Mouse (Mus musculus) midbrain, embryonic 14.5 days (tissue): ENCODE measurements around the gene Scd4. TPM values are rescaled to one million over a fixed set of nuclear protein-coding genes. Genes with fewer than 3 reads are reported as not detected.

Experiments
- ATAC-seq: fragments of 200-750 bp; cut with Nextera tagmentation; 2 replicates; pipeline ENCODE4 v1.8.0; 2017; ENCODE audit warnings: moderate number of reproducible peaks, moderate library complexity; ENCODE audit not compliant: low FRiP score, low TSS enrichment
- DNase-seq: peaks from one replicate; pipeline ENCODE4 v3.0.0-alpha.2; 2015
- H3K27ac ChIP-seq: fragments of 300-500 bp; sonication (generic); replicated peaks from 2 replicates; pipeline ENCODE4 v1.5.1; 2014; ENCODE audit warnings: mild to moderate bottlenecking, low read depth, low read length, moderate library complexity
- H3K27me3 ChIP-seq: fragments of 300-500 bp; sonication (generic); 2 replicates; pipeline ENCODE4 v1.6.1; 2014; ENCODE audit warnings: low read length, control low read depth, mixed read lengths; ENCODE audit not compliant: control insufficient read depth, insufficient read depth
- H3K36me3 ChIP-seq: fragments of 300-500 bp; sonication (generic); 2 replicates; pipeline ENCODE4 v1.6.1; 2014; ENCODE audit warnings: low read length, control low read depth; ENCODE audit not compliant: control insufficient read depth, insufficient read depth
- H3K4me1 ChIP-seq: fragments of 300-500 bp; sonication (generic); 2 replicates; pipeline ENCODE4 v1.6.1; 2014; ENCODE audit warnings: mild to moderate bottlenecking, antibody characterized with exemption, low read length, control low read depth; ENCODE audit not compliant: control insufficient read depth, insufficient read depth
- H3K4me2 ChIP-seq: fragments of 300-500 bp; sonication (generic); 2 replicates; pipeline ENCODE4 v1.6.1; 2014; ENCODE audit warnings: mild to moderate bottlenecking, low read length, moderate library complexity
- H3K4me3 ChIP-seq: fragments of 300-500 bp; sonication (generic); replicated peaks from 2 replicates; pipeline ENCODE4 v1.5.1; 2014; ENCODE audit warnings: low read depth, low read length
- H3K9ac ChIP-seq: fragments of 300-500 bp; sonication (generic); replicated peaks from 2 replicates; pipeline ENCODE4 v1.6.1; 2014; ENCODE audit warnings: mild to moderate bottlenecking, low read length, moderate library complexity
- H3K9me3 ChIP-seq: fragments of 300-500 bp; sonication (generic); 2 replicates; pipeline ENCODE4 v1.6.1; 2016; ENCODE audit warnings: low read length, control low read depth, mixed read lengths; ENCODE audit not compliant: control insufficient read depth
- WGBS: fragments of 180-500 bp; shearing (Covaris S2); extraction: QIAGEN DNeasy Blood & Tissue Kit; methylation state at CpG from one replicate; pipeline ENCODE4 v1.1.7; 2014; 5-methylcytosine and 5-hydroxymethylcytosine counted together
- polyA plus RNA-seq: library from polyadenylated mRNA; unstranded; fragments of >200 nt; fragmentation: Nextera tagmentation; extraction: Ambion mirVana; gene quantifications from 2 replicates; pipeline ENCODE4 v1.2.1, GENCODE M21; 2014

Scd4 gene
- polyA plus RNA-seq, 1 experiment from 2014 or later, result 0.11 TPM

- Histone ChIP-seq H3K4me2 (no peak overlapping the region), H3K27ac (no peak overlapping the region), H3K9ac (no peak overlapping the region), H3K4me3 (no peak overlapping the region), H3K4me1 (peaks cover 18% of the 10 kb centered on the region), H3K9me3 (no peaks in the 10 kb centered on the region), H3K36me3 (peaks cover 34% of the 10 kb centered on the region), H3K27me3 (no peaks in the 10 kb centered on the region)
- ATAC-seq (no peak), DNase-seq (no peak)
- WGBS, result 16% methylated on average over 5 of the region's 5 CpGs
These were observed 22.1 kb upstream of the Scd4 start for GRCm38 (mm10) chr19:44310814-44311213.

- peaks cover 28% of the 10 kb centered on the region for H3K36me3 ChIP-seq
- WGBS, result 58% methylated on average over 8 of the region's 8 CpGs
- H3K9ac ChIP-seq, result no peak overlapping the region
- H3K27ac ChIP-seq, result no peak overlapping the region
- H3K4me3 ChIP-seq, result no peak overlapping the region
- DNase-seq, result no peak
- H3K27me3 ChIP-seq, result no peaks in the 10 kb centered on the region
- H3K4me1 ChIP-seq, result peaks cover 18% of the 10 kb centered on the region
- ATAC-seq, result no peak
- H3K4me2 ChIP-seq, result no peak overlapping the region
- H3K9me3 ChIP-seq, result no peaks in the 10 kb centered on the region
These were observed 21.4 kb upstream of the Scd4 start for GRCm38 (mm10) chr19:44311306-44312006.

- Histone ChIP-seq H3K4me3 (no peak overlapping the region), H3K9me3 (no peaks in the 10 kb centered on the region), H3K4me2 (no peak overlapping the region), H3K27me3 (no peaks in the 10 kb centered on the region), H3K9ac (no peak overlapping the region), H3K27ac (no peak overlapping the region), H3K36me3 (peaks cover 23% of the 10 kb centered on the region), H3K4me1 (peaks cover 18% of the 10 kb centered on the region)
- 21% methylated on average over 4 of the region's 4 CpGs for WGBS
- DNase-seq, result no peak
- ATAC-seq, result no peak
These were observed 20.9 kb upstream of the Scd4 start for GRCm38 (mm10) chr19:44312007-44312360.

GRCm38 (mm10) chr19:44313066-44313465 is 19.8 kb upstream of the Scd4 start:
- ATAC-seq (no peak), DNase-seq (no peak)
- H3K4me3 ChIP-seq, result no peak overlapping the region
- H3K4me2 ChIP-seq, result no peak overlapping the region
- H3K27me3 ChIP-seq, result no peaks in the 10 kb centered on the region
- peaks cover 18% of the 10 kb centered on the region for H3K4me1 ChIP-seq
- no peak overlapping the region for H3K9ac ChIP-seq
- WGBS, result 82% methylated on average over 3 of the region's 3 CpGs
- no peak overlapping the region for H3K27ac ChIP-seq
- no peaks in the 10 kb centered on the region for H3K9me3 ChIP-seq
- peaks cover 12% of the 10 kb centered on the region for H3K36me3 ChIP-seq

- peak overlapping the region; percentile 51 for H3K4me3 ChIP-seq
- ATAC-seq, result peak; percentile 90
These were observed 18.5 kb upstream of the Scd4 start for GRCm38 (mm10) chr19:44314327-44314759.

GRCm38 (mm10) chr19:44314871-44315414 is 17.9 kb upstream of the Scd4 start:
- DNase-seq, result peak; percentile 51

More at GRCm38 (mm10) chr19:44314327-44314759, 18.5 kb upstream of the Scd4 start:
- Histone ChIP-seq H3K9ac (peak overlapping the region; percentile 52), H3K36me3 (0 out of 2 replicates have a peak, but pooled peaks cover 2% of the 10 kb centered on the region), H3K27ac (0 out of 2 replicates have a peak overlapping the region, but pooled peaks have one; percentile 41), H3K27me3 (no peaks in the 10 kb centered on the region), H3K4me2 (peak overlapping the region; percentile 83), H3K4me1 (peaks cover 18% of the 10 kb centered on the region), H3K9me3 (no peaks in the 10 kb centered on the region)
- WGBS, result 5% methylated on average over 18 of the region's 18 CpGs
- DNase-seq, result peak; percentile 86

GRCm38 (mm10) chr19:44316752-44317315 is 16.1 kb upstream of the Scd4 start:
- Histone ChIP-seq H3K27me3 (no peaks in the 10 kb centered on the region), H3K4me3 (no peak overlapping the region), H3K36me3 (no peaks in the 10 kb centered on the region), H3K27ac (no peak overlapping the region), H3K9me3 (no peaks in the 10 kb centered on the region), H3K4me2 (no peak overlapping the region), H3K4me1 (peaks cover 9% of the 10 kb centered on the region; the same call in 1 of the 2 replicates), H3K9ac (no peak overlapping the region)
- WGBS, result 68% methylated on average over 5 of the region's 5 CpGs
- ATAC-seq (no peak), DNase-seq (no peak)

More at GRCm38 (mm10) chr19:44314871-44315414, 17.9 kb upstream of the Scd4 start:
- WGBS, result 2% methylated on average over 11 of the region's 11 CpGs
- Histone ChIP-seq H3K9ac (peak overlapping the region; percentile 52), H3K9me3 (no peaks in the 10 kb centered on the region), H3K27ac (0 out of 2 replicates have a peak overlapping the region, but pooled peaks have one; percentile 41), H3K27me3 (no peaks in the 10 kb centered on the region), H3K4me1 (peaks cover 18% of the 10 kb centered on the region), H3K36me3 (no peaks in the 10 kb centered on the region), H3K4me2 (peak overlapping the region; percentile 83), H3K4me3 (peak overlapping the region; percentile 51)
- ATAC-seq, result peak; percentile 48; the same call in 1 of the 2 replicates

GRCm38 (mm10) chr19:44317391-44317790 is 15.5 kb upstream of the Scd4 start:
- Histone ChIP-seq H3K9ac (no peak overlapping the region), H3K27ac (no peak overlapping the region), H3K4me3 (no peak overlapping the region), H3K4me1 (peaks cover 7% of the 10 kb centered on the region; the same call in 1 of the 2 replicates), H3K9me3 (no peaks in the 10 kb centered on the region), H3K36me3 (no peaks in the 10 kb centered on the region), H3K27me3 (no peaks in the 10 kb centered on the region), H3K4me2 (no peak overlapping the region)
- WGBS, result 74% methylated on average over 5 of the region's 5 CpGs
- no peak for ATAC-seq
- no peak for DNase-seq
